Mouse (Mus musculus): ENCODE data around the gene Sec16a.

GRCm38 (mm10) chr2:26409362-26409761 lies 35.7 kb downstream of the Sec16a start:
- TF ChIP-seq CTCF (conservative IDR thresholded peaks at IDR 0.05; ENCODE audit: low read length) (no peak), NANOG (IDR thresholded peaks at IDR 0.05; ENCODE audit: borderline replicate concordance, low read length) (no peak)

Data from E14TG2a.4 (cell line).